Mouse (Mus musculus) heart, embryonic 15.5 days (tissue): ENCODE measurements around the gene Lsm7. TPM values are rescaled to one million over a fixed set of nuclear protein-coding genes. Genes with fewer than 3 reads are reported as not detected.

Experiments used
- ATAC-seq: fragments of 200-750 bp; cut with Nextera tagmentation; replicated peaks from 2 replicates; pipeline ENCODE4 v1.8.0; 2017; ENCODE audit warnings: low read depth, moderate TSS enrichment; ENCODE audit not compliant: insufficient number of reproducible peaks, insufficient read depth, low FRiP score
- H3K27ac ChIP-seq: fragments of 300-500 bp; sonication (generic); 2 replicates; pipeline ENCODE4 v1.5.1; 2015; ENCODE audit warnings: mild to moderate bottlenecking, inconsistent platforms
- H3K27me3 ChIP-seq: fragments of 300-500 bp; sonication (generic); 2 replicates; pipeline ENCODE4 v1.6.1; 2015; ENCODE audit warnings: inconsistent platforms
- H3K36me3 ChIP-seq: fragments of 300-500 bp; sonication (generic); 2 replicates; pipeline ENCODE4 v1.6.1; 2015; ENCODE audit warnings: mild to moderate bottlenecking, inconsistent platforms
- H3K4me1 ChIP-seq: fragments of 300-500 bp; sonication (generic); replicated peaks from 2 replicates; pipeline ENCODE4 v1.6.1; 2015; ENCODE audit warnings: inconsistent platforms
- H3K4me2 ChIP-seq: fragments of 300-500 bp; sonication (generic); 2 replicates; pipeline ENCODE4 v1.6.1; 2015; ENCODE audit warnings: inconsistent platforms, mild to moderate bottlenecking, moderate library complexity
- H3K4me3 ChIP-seq: fragments of 300-500 bp; sonication (generic); 2 replicates; pipeline ENCODE4 v1.5.1; 2015; ENCODE audit warnings: mild to moderate bottlenecking, inconsistent platforms
- H3K9ac ChIP-seq: fragments of 300-500 bp; sonication (generic); 2 replicates; pipeline ENCODE4 v1.6.1; 2015; ENCODE audit warnings: mild to moderate bottlenecking, inconsistent platforms
- H3K9me3 ChIP-seq: fragments of 300-500 bp; sonication (generic); replicated peaks from 2 replicates; pipeline ENCODE4 v1.6.1; 2016; ENCODE audit warnings: inconsistent platforms
- WGBS: fragments of 180-500 bp; shearing (Covaris S2); methylation state at CpG from one replicate; pipeline ENCODE4 v1.1.7; 2015; ENCODE audit warnings: mixed read lengths; 5-methylcytosine and 5-hydroxymethylcytosine counted together
- polyA plus RNA-seq: library from polyadenylated mRNA; unstranded; fragments of >200 nt; fragmentation: Nextera tagmentation; extraction: Ambion mirVana; gene quantifications from 2 replicates; pipeline ENCODE4 v1.2.1, GENCODE M21; 2015

The Lsm7 gene
- polyA plus RNA-seq, 1 experiment from 2014 or later = 154 TPM

DNA sequence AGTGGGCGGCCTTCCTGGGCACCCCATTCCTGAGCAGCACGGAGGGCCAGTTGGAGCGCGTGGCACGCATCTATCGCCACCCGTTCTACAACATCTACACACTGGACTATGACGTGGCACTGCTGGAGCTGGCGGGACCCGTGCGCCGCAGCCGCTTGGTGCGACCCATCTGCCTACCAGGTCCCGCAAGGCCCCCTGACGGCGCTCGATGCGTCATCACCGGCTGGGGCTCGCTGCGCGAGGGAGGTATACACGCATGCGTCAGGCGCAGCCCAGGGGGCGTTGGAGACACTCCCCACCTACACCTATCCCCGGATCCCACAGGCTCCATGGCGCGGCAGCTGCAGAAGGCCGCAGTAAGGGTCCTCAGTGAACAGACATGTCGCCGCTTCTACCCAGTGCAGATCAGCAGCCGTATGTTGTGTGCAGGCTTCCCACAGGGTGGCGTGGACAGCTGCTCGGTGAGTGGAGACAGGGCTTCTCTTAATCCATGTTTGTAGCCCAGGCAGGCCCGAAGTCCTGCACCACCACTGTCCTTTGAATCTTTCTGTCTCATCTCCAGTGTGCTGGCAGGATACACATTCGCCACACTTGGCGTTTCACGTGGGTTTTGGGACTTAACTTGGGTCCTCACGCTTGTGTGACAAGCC, 43.0 kb upstream of the Lsm7 start:
- Histone ChIP-seq H3K27ac (no peak overlapping the region), H3K36me3 (peaks cover 12% of the 10 kb centered on the region), H3K9me3 (no peaks in the 10 kb centered on the region), H3K27me3 (0 out of 2 replicates have a peak, but pooled peaks cover 5% of the 10 kb centered on the region), H3K4me1 (peaks cover 26% of the 10 kb centered on the region), H3K4me3 (peak overlapping the region; percentile 13; the same call in 1 of the 2 replicates), H3K9ac (peak overlapping the region; percentile 29), H3K4me2 (peak overlapping the region; percentile 45)
- ATAC-seq = no peak
- WGBS = 29% methylated on average over 41 of the region's 41 CpGs

DNA sequence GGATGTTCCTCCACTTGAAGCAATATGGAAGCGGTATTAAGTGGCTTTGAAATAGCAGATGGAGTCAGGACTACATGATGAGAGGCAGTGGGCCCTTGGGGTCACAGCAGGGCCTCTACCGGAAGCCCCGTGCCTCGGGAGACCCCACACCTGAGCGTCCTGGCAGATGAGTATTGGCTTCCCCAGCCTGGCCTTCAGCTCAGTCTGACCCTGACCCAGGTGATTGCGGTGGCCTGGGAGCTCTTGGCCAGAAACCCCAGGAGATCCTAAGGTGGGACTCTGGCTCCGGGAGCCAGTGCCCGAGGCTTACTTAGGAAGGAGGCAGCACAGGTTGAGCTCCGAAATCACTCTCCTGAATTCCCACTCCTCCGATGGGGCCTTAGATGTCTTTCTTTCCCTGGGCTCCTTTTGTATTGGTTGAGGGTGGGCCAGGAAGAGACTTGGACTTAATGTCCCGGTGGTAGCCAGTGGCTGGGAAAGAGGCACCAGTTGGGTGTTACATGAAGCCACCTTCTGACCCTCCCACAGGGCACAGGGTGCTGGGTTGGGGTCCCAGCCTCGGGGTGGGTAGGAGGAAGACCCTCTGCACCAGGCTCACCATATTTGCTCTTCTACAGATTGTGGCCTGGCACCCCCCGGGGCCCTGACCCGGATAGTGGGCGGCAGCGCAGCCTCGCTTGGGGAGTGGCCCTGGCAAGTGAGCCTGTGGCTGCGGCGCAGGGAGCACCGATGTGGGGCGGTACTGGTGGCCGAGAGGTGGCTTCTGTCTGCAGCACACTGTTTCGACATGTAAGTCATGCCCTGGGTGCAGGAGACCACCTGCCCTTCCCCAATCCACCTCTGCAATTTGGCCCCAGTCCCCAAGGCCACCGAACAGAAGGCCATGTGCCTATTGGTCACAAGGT, 41.8 kb upstream of the Lsm7 start:
- no peak overlapping the region for H3K4me2 ChIP-seq
- WGBS = 68% methylated on average over 24 of the region's 24 CpGs
- no peak overlapping the region for H3K4me3 ChIP-seq
- 0 out of 2 replicates have a peak, but pooled peaks cover 5% of the 10 kb centered on the region for H3K27me3 ChIP-seq
- ATAC-seq = no peak
- H3K36me3 ChIP-seq = peaks cover under 1% of the 10 kb centered on the region; the same call in 1 of the 2 replicates
- H3K27ac ChIP-seq = no peak overlapping the region
- H3K9ac ChIP-seq = no peak overlapping the region
- H3K9me3 ChIP-seq = no peaks in the 10 kb centered on the region
- peaks cover 26% of the 10 kb centered on the region for H3K4me1 ChIP-seq

DNA sequence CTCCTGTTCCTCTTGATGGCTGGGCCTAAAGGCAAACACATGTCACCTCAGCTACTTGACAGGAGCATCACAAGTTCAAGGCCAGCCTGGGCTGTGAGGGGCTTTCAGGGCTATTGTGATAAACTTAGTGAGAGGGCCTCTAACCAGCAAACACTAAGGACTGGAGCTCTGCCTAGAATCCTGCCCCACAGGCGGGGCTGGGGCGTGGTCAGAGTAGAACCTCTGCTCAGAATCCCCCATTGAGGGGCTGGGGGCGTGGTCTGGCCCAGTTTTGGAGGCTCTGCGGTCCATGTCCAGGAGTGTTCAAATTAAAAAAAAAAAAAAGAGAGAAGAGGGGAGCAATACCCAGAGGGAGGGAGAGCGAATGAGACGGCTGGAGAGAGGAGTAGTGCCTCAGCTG, 40.7 kb upstream of the Lsm7 start:
- no peak overlapping the region for H3K27ac ChIP-seq
- no peak overlapping the region for H3K4me2 ChIP-seq
- no peak overlapping the region for H3K9ac ChIP-seq
- H3K27me3 ChIP-seq = 0 out of 2 replicates have a peak, but pooled peaks cover 5% of the 10 kb centered on the region
- no peaks in the 10 kb centered on the region for H3K9me3 ChIP-seq
- ATAC-seq = no peak
- no peaks in the 10 kb centered on the region; the same call in 1 of the 2 replicates for H3K36me3 ChIP-seq
- 88% methylated on average over 6 of the region's 6 CpGs for WGBS
- H3K4me1 ChIP-seq = peaks cover 22% of the 10 kb centered on the region
- H3K4me3 ChIP-seq = no peak overlapping the region

- no peak for ATAC-seq
- Histone ChIP-seq H3K9me3 (no peaks in the 10 kb centered on the region), H3K27ac (no peak overlapping the region), H3K9ac (no peak overlapping the region), H3K4me3 (no peak overlapping the region), H3K36me3 (no peaks in the 10 kb centered on the region; the same call in 1 of the 2 replicates), H3K4me2 (no peak overlapping the region), H3K27me3 (peaks cover 5% of the 10 kb centered on the region; the same call in 1 of the 2 replicates), H3K4me1 (peaks cover 21% of the 10 kb centered on the region)
- WGBS = 80% methylated on average over 7 of the region's 7 CpGs
These were observed 40.1 kb upstream of the Lsm7 start for GRCm38 (mm10) chr10:80895100-80895499.

DNA sequence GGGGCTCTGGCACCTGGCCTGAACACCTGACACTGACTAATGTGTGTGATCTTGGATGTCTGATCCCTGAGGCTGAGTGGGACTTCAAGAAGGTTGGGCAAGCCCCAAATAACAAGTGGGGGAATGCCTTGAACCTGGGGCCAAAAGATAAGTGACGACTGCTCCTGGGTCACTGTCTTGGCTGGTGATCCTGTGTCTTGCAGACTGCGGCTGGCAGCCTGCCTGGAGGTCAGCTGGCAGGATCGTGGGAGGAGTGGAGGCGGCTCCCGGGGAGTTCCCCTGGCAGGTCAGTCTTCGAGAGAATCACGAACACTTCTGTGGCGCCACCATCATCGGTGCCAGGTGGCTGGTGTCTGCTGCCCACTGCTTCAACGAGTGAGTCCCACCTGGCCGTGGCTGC, 32.2 kb upstream of the Lsm7 start:
- no peak for ATAC-seq
- H3K4me1 ChIP-seq = peaks cover 6% of the 10 kb centered on the region
- no peak overlapping the region for H3K4me3 ChIP-seq
- H3K9ac ChIP-seq = no peak overlapping the region
- no peaks in the 10 kb centered on the region for H3K36me3 ChIP-seq
- H3K9me3 ChIP-seq = no peaks in the 10 kb centered on the region
- no peak overlapping the region for H3K27ac ChIP-seq
- H3K27me3 ChIP-seq = peaks cover 43% of the 10 kb centered on the region
- H3K4me2 ChIP-seq = no peak overlapping the region; the same call in 1 of the 2 replicates
- WGBS = 22% methylated on average over 11 of the region's 11 CpGs

- WGBS = 24% methylated on average over 10 of the region's 10 CpGs
- Histone ChIP-seq H3K4me3 (no peak overlapping the region), H3K9ac (no peak overlapping the region), H3K4me2 (no peak overlapping the region), H3K4me1 (peaks cover 9% of the 10 kb centered on the region), H3K9me3 (no peaks in the 10 kb centered on the region), H3K36me3 (no peaks in the 10 kb centered on the region), H3K27me3 (peaks cover 12% of the 10 kb centered on the region), H3K27ac (no peak overlapping the region)
- ATAC-seq = no peak
These were observed 26.3 kb upstream of the Lsm7 start for GRCm38 (mm10) chr10:80881301-80881700.

GRCm38 (mm10) chr10:80880901-80881300, 25.9 kb upstream of the Lsm7 start:
- WGBS = 66% methylated on average over 2 of the region's 2 CpGs
- ATAC-seq = no peak
- no peak overlapping the region for H3K4me3 ChIP-seq
- no peaks in the 10 kb centered on the region for H3K36me3 ChIP-seq
- peaks cover 10% of the 10 kb centered on the region for H3K27me3 ChIP-seq
- no peak overlapping the region for H3K4me2 ChIP-seq
- no peak overlapping the region for H3K9ac ChIP-seq
- H3K4me1 ChIP-seq = peaks cover 12% of the 10 kb centered on the region
- no peaks in the 10 kb centered on the region for H3K9me3 ChIP-seq
- no peak overlapping the region for H3K27ac ChIP-seq

GRCm38 (mm10) chr10:80880131-80880641, 25.2 kb upstream of the Lsm7 start:
- Histone ChIP-seq H3K4me1 (peaks cover 12% of the 10 kb centered on the region), H3K9ac (no peak overlapping the region), H3K36me3 (no peaks in the 10 kb centered on the region), H3K27me3 (peaks cover 5% of the 10 kb centered on the region; the same call in 1 of the 2 replicates), H3K4me3 (no peak overlapping the region), H3K4me2 (no peak overlapping the region), H3K27ac (no peak overlapping the region), H3K9me3 (no peaks in the 10 kb centered on the region)
- no peak for ATAC-seq
- WGBS = 11% methylated on average over 5 of the region's 5 CpGs

GRCm38 (mm10) chr10:80876594-80876993, 21.6 kb upstream of the Lsm7 start:
- no peak overlapping the region for H3K9ac ChIP-seq
- H3K9me3 ChIP-seq = no peaks in the 10 kb centered on the region
- H3K36me3 ChIP-seq = no peaks in the 10 kb centered on the region
- ATAC-seq = no peak; the same call in 1 of the 2 replicates
- no peak overlapping the region for H3K4me3 ChIP-seq
- WGBS = 28% methylated on average over 3 of the region's 3 CpGs
- H3K4me2 ChIP-seq = no peak overlapping the region
- H3K4me1 ChIP-seq = peaks cover 12% of the 10 kb centered on the region
- H3K27ac ChIP-seq = no peak overlapping the region
- peaks cover 10% of the 10 kb centered on the region; the same call in 1 of the 2 replicates for H3K27me3 ChIP-seq

DNA sequence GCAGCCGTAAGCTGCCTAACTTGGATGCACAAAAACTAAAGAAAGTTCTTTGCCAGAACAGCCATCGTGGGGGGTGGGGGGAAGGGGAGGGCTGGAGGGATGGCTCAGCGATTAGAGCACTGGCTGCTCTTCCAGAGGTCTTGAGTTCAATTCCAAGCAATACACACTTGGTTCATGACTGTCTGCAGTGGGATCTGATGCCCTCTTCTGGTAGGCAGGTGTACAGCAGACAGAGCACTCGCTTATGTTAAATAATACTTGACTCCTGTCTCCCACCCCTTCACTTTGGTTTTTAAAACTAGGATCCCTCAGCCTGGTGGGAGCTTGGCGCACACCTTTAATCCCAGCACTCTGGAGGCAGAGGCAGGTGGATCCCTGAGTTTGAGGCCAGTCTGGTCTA, 21.0 kb upstream of the Lsm7 start:
- H3K36me3 ChIP-seq = no peaks in the 10 kb centered on the region
- no peak overlapping the region for H3K4me2 ChIP-seq
- peaks cover 12% of the 10 kb centered on the region for H3K4me1 ChIP-seq
- no peak overlapping the region for H3K27ac ChIP-seq
- peaks cover 13% of the 10 kb centered on the region; the same call in 1 of the 2 replicates for H3K27me3 ChIP-seq
- no peaks in the 10 kb centered on the region for H3K9me3 ChIP-seq
- 30% methylated on average over 5 of the region's 5 CpGs for WGBS
- ATAC-seq = no peak
- H3K4me3 ChIP-seq = no peak overlapping the region
- no peak overlapping the region for H3K9ac ChIP-seq

DNA sequence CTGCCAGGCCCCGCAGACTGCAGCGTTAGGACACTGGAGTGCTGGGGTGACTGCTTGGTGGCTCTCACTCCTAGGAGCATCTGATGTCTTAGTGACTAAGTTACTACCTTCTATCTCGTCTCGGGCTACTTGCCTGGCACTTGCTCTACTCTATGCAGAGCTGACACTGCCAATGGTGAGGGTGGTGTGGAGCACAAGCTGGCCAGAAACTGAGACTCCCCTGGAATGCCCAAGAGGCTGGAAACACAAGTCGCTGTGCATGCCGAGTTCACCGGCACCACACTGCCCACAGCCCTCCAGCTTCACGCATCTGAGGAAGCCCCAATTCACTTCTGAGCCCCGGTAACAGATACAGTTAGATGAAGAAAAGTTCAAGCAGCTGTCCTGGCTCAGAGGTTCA, 19.0 kb upstream of the Lsm7 start:
- H3K4me3 ChIP-seq = no peak overlapping the region
- H3K36me3 ChIP-seq = no peaks in the 10 kb centered on the region
- no peak overlapping the region for H3K27ac ChIP-seq
- no peak for ATAC-seq
- no peaks in the 10 kb centered on the region for H3K9me3 ChIP-seq
- peaks cover 12% of the 10 kb centered on the region for H3K4me1 ChIP-seq
- WGBS = 75% methylated on average over 9 of the region's 9 CpGs
- no peak overlapping the region for H3K4me2 ChIP-seq
- peaks cover 13% of the 10 kb centered on the region; the same call in 1 of the 2 replicates for H3K27me3 ChIP-seq
- no peak overlapping the region for H3K9ac ChIP-seq
